Mouse (Mus musculus) stomach, embryonic 15.5 days (tissue): ENCODE data around the gene Dock9. TPM values are rescaled to one million over a fixed set of nuclear protein-coding genes. Genes with fewer than 3 reads are reported as not detected.
A peak's percentile ranks its signal among the peaks of the same experiment; 100 is the strongest.

Experiments
- ATAC-seq: fragments of 200-750 bp; cut with Nextera tagmentation; 2 replicates; pipeline ENCODE4 v1.8.0; 2017; ENCODE audit warnings: low read depth, moderate number of reproducible peaks, moderate TSS enrichment; ENCODE audit not compliant: insufficient read depth, low FRiP score
- H3K27ac ChIP-seq: fragments of 300-500 bp; sonication (generic); 2 replicates; pipeline ENCODE4 v1.5.1; 2015; ENCODE audit warnings: mild to moderate bottlenecking, inconsistent platforms
- H3K27me3 ChIP-seq: fragments of 300-500 bp; sonication (generic); replicated peaks from 2 replicates; pipeline ENCODE4 v1.6.1; 2015; ENCODE audit warnings: inconsistent platforms
- H3K36me3 ChIP-seq: fragments of 300-500 bp; sonication (generic); 2 replicates; pipeline ENCODE4 v1.6.1; 2015; ENCODE audit warnings: inconsistent platforms
- H3K4me1 ChIP-seq: fragments of 300-500 bp; sonication (generic); 2 replicates; pipeline ENCODE4 v1.6.1; 2015; ENCODE audit warnings: inconsistent platforms
- H3K4me2 ChIP-seq: fragments of 300-500 bp; sonication (generic); 2 replicates; pipeline ENCODE4 v1.6.1; 2015; ENCODE audit warnings: mild to moderate bottlenecking, inconsistent platforms
- H3K4me3 ChIP-seq: fragments of 300-500 bp; sonication (generic); replicated peaks from 2 replicates; pipeline ENCODE4 v1.5.1; 2015; ENCODE audit warnings: inconsistent platforms
- H3K9ac ChIP-seq: fragments of 300-500 bp; sonication (generic); 2 replicates; pipeline ENCODE4 v1.6.1; 2015; ENCODE audit warnings: inconsistent platforms
- H3K9me3 ChIP-seq: fragments of 300-500 bp; sonication (generic); 2 replicates; pipeline ENCODE4 v1.6.1; 2016; ENCODE audit warnings: inconsistent platforms
- WGBS: fragments of 180-500 bp; shearing (Covaris S2); methylation state at CpG from one replicate; pipeline ENCODE4 v1.1.7; 2015; 5-methylcytosine and 5-hydroxymethylcytosine counted together
- polyA plus RNA-seq: library from polyadenylated mRNA; unstranded; fragments of >200 nt; fragmentation: Nextera tagmentation; extraction: Ambion mirVana; gene quantifications from 2 replicates; pipeline ENCODE4 v1.2.1, GENCODE M21; 2015

Dock9 gene
- polyA plus RNA-seq, 1 experiment from 2014 or later, result 14.0 TPM

DNA sequence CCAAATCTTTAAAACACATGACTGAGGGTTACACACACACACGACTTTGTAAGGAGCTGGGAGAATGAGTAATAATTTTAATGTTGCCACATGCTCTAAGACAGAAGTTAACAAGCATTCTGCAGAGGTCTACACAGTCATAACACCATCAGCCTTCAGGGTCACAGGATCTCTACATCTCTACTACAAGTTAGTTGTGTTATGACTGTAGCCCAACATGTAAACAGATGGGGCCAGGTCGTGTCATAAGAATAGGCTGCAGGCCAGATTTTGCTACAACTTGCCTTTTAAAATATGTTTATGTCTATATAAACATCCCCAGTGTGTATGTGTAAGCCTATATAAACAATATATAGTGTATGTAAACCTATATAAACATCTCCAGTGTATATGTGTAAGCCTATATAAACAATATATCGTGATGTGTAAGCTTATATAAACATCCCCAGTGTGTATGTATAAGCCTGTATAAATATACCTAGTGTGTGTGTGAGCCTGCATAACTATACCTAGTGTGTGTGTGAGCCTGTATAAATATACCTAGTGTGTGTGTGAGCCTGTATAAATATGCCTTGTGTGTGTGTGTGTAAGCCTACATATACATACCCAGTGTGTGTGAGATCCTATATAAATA lies 130.9 kb downstream of the Dock9 start:
- no peaks in the 10 kb centered on the region for H3K36me3 ChIP-seq
- no peaks in the 10 kb centered on the region for H3K27me3 ChIP-seq
- H3K4me3 ChIP-seq, result no peak overlapping the region
- 0 out of 2 replicates have a peak, but pooled peaks cover 2% of the 10 kb centered on the region for H3K4me1 ChIP-seq
- no peak overlapping the region for H3K9ac ChIP-seq
- no peaks in the 10 kb centered on the region for H3K9me3 ChIP-seq
- no peak overlapping the region for H3K4me2 ChIP-seq
- 29% methylated on average over 3 of the region's 3 CpGs for whole genome bisulfite sequencing
- ATAC-seq, result peak; percentile 54
- peak overlapping the region; percentile 54 for H3K27ac ChIP-seq

DNA sequence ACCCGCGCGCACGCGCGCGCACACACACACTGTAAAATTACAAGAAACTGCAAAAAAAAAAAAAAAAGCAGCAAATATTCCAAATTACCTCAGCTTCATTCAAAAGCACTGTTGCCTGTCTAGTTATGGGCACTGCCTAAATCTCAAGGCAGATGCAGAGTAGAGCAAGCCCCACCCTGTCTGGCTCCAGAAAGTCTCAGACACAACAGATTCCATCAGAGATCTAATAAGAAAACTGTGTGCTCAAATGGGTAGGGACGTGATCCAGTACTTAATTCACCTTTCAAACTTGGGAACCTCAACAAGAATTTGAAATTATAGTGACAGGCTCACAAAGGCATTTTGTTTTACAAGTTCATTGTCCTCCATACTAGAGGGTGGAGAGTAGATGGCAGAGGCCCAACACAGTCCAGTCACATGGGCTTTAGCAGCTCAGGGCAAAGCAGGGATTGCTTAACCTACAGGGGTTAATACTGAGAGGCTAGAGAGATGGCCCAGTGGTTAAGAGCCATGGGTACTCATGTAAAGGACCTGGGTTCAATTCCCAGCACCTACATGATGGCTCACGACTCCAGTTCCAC lies 131.9 kb downstream of the Dock9 start:
- H3K4me3 ChIP-seq, result no peak overlapping the region

DNA sequence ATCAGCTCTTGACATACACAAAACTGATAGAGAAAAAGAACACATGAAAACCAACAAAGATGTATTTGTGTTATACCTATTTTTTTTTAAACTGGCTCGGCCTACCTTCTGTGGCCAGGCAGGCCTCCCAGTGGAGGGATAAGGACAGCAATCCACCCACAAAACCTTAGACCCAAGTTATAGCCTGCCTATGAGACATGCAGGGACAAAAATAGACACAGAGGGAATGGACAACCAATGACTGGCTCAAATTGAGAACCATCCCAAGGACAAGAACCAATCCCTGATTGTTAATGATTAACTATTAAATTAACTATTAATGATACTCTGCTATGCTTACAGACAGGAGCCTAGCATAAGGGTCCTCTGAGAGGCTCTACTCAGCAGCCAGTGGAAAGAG lies 133.7 kb downstream of the Dock9 start:
- no peak overlapping the region for H3K27ac ChIP-seq
- 75% methylated on average over 1 of the region's 1 CpGs for WGBS
- no peaks in the 10 kb centered on the region for H3K36me3 ChIP-seq
- H3K4me3 ChIP-seq, result no peak overlapping the region
- no peaks in the 10 kb centered on the region for H3K9me3 ChIP-seq
- H3K27me3 ChIP-seq, result no peaks in the 10 kb centered on the region
- no peak for ATAC-seq
- H3K4me1 ChIP-seq, result peaks cover 9% of the 10 kb centered on the region
- no peak overlapping the region for H3K9ac ChIP-seq
- H3K4me2 ChIP-seq, result no peak overlapping the region

More for the DNA sequence above, 131.9 kb downstream of the Dock9 start:
- Histone ChIP-seq H3K27me3 (no peaks in the 10 kb centered on the region), H3K9ac (no peak overlapping the region), H3K4me2 (no peak overlapping the region), H3K9me3 (no peaks in the 10 kb centered on the region), H3K4me1 (peaks cover 4% of the 10 kb centered on the region), H3K27ac (peak overlapping the region; percentile 54), H3K36me3 (no peaks in the 10 kb centered on the region)
- no peak for ATAC-seq
- 94% methylated on average over 9 of the region's 9 CpGs for WGBS

DNA sequence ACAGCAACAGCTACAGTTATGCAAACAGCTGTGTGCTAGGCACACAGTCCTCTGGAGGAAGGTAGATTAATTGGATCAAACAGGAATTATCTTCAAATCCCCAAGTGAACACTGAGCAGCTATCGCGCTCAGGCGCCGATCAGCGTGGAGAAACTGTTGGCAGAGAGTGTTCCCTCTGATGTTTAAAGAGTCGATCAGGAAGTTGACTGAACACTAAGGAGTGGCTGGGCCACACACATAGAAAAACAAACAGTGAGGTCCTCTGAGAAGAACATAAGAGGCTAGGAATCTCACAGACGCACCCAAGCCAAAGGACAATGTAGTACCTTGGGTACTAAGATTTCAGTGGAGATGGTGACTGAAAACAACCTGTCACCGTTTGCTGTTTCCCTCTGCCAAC lies 136.7 kb downstream of the Dock9 start:
- Histone ChIP-seq H3K4me1 (peaks cover 9% of the 10 kb centered on the region), H3K36me3 (peaks cover 11% of the 10 kb centered on the region; the same call in 1 of the 2 replicates), H3K27me3 (no peaks in the 10 kb centered on the region), H3K9me3 (no peaks in the 10 kb centered on the region), H3K9ac (no peak overlapping the region), H3K27ac (peak overlapping the region; percentile 69; the same call in 1 of the 2 replicates), H3K4me3 (no peak overlapping the region), H3K4me2 (no peak overlapping the region)
- ATAC-seq, result peak; percentile 72
- WGBS, result 23% methylated on average over 8 of the region's 8 CpGs

DNA sequence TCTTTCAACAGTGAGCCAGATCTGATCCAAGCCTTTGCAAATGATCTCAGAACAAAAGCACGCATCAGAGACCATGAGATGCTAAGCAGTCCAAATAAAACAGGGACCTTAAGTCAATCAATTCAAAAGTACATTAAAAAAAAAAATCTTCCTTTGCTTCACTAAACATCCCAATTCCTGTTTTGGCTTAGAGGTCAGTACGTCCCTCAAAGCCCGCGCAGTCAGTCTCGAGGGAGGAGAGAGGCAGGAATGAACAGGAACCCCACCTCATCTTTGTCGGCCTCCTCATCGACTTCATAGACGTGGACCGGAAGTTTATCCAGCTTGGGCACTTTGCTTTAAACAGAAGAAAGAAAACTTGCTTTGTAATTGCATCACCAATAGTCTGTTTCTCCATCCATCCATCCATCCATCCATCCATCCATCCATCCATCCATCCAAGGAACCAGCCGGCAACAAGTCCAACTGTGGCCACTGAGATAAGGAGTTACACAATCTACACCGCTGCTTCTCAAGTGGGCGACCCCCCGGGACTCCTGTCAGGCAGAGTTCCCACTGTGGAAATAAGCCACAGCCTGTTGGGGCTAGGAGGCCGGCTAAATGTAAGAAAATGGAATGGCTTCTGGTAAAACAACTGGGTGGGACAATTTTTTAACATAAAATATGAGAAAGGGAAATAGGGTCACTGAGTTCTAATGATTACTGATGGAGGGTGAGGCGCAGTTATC lies 137.3 kb downstream of the Dock9 start:
- Histone ChIP-seq H3K9me3 (no peaks in the 10 kb centered on the region), H3K27ac (peak overlapping the region; percentile 69; the same call in 1 of the 2 replicates), H3K4me1 (peaks cover 9% of the 10 kb centered on the region), H3K4me2 (no peak overlapping the region), H3K36me3 (peaks cover 11% of the 10 kb centered on the region; the same call in 1 of the 2 replicates), H3K9ac (no peak overlapping the region), H3K4me3 (no peak overlapping the region), H3K27me3 (no peaks in the 10 kb centered on the region)
- no peak for ATAC-seq
- WGBS, result 61% methylated on average over 15 of the region's 15 CpGs

DNA sequence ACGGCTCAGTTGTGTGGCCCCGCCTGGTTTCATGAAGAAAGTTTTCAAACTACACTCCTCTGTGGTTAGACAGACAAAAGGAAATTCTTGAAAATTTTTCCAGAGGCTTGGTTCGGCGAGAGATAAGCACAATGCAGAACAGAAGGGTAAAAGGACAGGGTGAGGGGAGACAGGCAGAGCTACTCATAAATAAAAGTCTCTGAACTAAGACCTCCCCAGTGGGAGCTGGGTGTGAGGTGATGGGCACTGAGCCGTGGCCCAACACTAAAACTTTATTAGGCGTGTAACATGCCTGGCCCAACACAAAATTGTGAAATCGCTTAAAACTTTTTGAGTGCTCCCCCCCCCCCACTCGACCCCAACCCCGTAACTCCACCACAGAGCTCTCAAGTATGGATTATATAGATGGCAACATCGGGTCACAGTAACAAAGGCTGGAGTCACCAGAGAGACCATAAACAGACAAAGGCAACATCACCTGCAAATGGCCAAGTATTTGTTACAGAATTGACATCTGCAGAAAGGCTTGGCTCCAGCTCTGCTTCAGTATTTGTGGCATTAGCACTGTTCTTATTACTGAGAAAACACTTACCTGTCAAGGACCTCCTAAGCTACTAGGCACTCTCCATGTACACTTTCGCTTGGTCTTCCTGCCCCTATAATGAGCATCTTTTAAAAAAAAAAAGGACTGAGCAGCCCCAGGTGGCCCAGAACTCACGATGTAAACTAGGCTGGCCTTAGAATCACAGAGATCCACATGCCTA lies 138.4 kb downstream of the Dock9 start:
- WGBS, result 70% methylated on average over 12 of the region's 12 CpGs
- no peaks in the 10 kb centered on the region for H3K9me3 ChIP-seq
- H3K4me1 ChIP-seq, result peaks cover 13% of the 10 kb centered on the region
- no peak overlapping the region for H3K4me2 ChIP-seq
- H3K27ac ChIP-seq, result no peak overlapping the region
- H3K4me3 ChIP-seq, result no peak overlapping the region
- no peaks in the 10 kb centered on the region for H3K27me3 ChIP-seq
- peaks cover 11% of the 10 kb centered on the region; the same call in 1 of the 2 replicates for H3K36me3 ChIP-seq
- ATAC-seq, result no peak
- no peak overlapping the region for H3K9ac ChIP-seq

DNA sequence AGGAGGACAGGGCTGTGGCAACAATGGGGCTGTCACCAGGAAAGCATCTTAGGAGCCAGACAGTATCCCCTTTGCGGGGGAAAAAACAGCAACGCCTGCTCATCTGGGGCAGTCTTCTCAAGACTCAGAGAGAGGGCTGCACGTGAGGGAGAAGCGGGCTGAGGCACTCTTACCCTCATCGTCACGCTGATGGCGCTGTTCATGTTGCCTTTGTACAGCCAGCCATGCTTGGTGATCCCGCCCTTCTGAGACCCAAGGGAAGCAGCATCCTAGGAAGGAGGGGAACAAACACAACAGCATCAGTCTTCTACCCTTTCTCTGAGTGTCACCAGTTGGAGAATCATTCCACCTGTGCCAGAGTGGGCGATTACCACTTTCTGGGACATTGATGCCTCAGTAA lies 139.1 kb downstream of the Dock9 start:
- Histone ChIP-seq H3K27me3 (no peaks in the 10 kb centered on the region), H3K4me1 (peaks cover 17% of the 10 kb centered on the region), H3K9ac (no peak overlapping the region), H3K36me3 (peaks cover 11% of the 10 kb centered on the region; the same call in 1 of the 2 replicates), H3K4me2 (no peak overlapping the region), H3K9me3 (no peaks in the 10 kb centered on the region), H3K4me3 (no peak overlapping the region), H3K27ac (no peak overlapping the region)
- WGBS, result 93% methylated on average over 9 of the region's 9 CpGs
- ATAC-seq, result no peak

DNA sequence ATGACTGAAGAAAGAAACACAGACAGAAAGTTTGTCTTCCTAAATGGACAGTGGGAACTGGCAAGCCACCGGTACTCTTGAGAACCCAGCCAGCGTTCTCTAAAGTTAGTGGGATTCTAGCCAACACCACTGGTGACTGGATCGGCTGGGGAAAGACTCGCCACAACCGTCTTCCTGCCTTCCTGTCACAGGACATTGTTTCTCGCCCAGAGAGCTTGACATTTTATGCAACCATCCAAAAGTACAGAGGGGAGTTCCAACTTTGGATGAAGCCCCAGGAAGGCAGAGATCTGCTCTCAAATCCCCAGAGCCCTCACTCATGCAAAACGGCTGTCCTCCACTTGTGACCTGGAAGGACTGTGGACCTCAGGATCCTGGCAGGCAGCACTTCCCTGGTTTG lies 140.0 kb downstream of the Dock9 start:
- no peak for ATAC-seq
- no peaks in the 10 kb centered on the region for H3K9me3 ChIP-seq
- no peak overlapping the region for H3K9ac ChIP-seq
- H3K27me3 ChIP-seq, result no peaks in the 10 kb centered on the region
- H3K4me1 ChIP-seq, result peaks cover 18% of the 10 kb centered on the region
- no peak overlapping the region for H3K4me2 ChIP-seq
- no peak overlapping the region for H3K27ac ChIP-seq
- peaks cover 16% of the 10 kb centered on the region for H3K36me3 ChIP-seq
- no peak overlapping the region for H3K4me3 ChIP-seq
- WGBS, result 56% methylated on average over 7 of the region's 7 CpGs

DNA sequence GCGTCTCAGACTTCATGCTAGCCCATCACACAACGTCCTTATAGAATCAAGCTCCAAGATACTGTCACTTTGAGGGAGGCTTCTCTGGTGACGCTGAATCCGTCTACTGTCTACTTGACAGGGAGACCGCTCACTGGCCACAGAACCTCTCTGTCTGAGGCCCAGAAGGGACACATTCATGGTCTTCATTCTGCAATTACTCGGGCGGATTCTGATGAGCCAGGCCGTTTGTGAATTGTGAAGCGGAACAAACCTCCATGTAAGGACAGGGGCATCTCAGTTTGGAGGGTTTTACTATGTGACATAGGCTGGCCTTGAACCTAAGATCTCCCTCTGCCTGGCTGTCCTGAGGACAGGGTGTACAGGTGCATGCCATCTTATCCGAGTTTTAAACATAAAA lies 140.7 kb downstream of the Dock9 start:
- Histone ChIP-seq H3K36me3 (peaks cover 17% of the 10 kb centered on the region), H3K4me1 (peaks cover 18% of the 10 kb centered on the region), H3K9ac (no peak overlapping the region), H3K27me3 (no peaks in the 10 kb centered on the region), H3K9me3 (no peaks in the 10 kb centered on the region), H3K4me2 (no peak overlapping the region), H3K4me3 (no peak overlapping the region), H3K27ac (no peak overlapping the region)
- ATAC-seq, result no peak
- 93% methylated on average over 10 of the region's 10 CpGs for WGBS

DNA sequence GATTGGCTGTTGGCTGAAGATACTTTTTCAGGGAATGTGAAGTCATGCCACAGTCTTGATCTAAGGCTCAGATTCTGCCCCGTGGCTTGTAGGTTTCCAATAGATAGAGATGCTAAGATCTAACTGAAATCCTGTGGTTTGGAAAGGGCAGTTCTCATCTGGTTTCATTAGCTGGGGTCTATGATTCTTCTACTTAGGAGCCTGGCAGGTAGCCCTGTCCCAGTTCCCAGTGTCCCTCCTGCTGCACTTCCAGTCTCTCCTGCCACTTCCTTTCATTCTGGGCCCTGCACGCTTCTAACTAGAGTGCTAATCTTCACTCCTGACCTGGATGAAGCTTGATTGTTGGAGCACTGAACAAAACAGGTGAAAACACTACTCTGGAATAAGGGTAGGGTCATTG lies 142.7 kb downstream of the Dock9 start:
- peaks cover 17% of the 10 kb centered on the region for H3K36me3 ChIP-seq
- WGBS, result 49% methylated on average over 2 of the region's 2 CpGs
- no peak for ATAC-seq
- no peak overlapping the region for H3K4me2 ChIP-seq
- H3K9me3 ChIP-seq, result no peaks in the 10 kb centered on the region
- no peak overlapping the region for H3K4me3 ChIP-seq
- H3K27ac ChIP-seq, result peak overlapping the region; percentile 2; the same call in 1 of the 2 replicates
- no peaks in the 10 kb centered on the region for H3K27me3 ChIP-seq
- no peak overlapping the region for H3K9ac ChIP-seq
- peaks cover 9% of the 10 kb centered on the region; the same call in 1 of the 2 replicates for H3K4me1 ChIP-seq

DNA sequence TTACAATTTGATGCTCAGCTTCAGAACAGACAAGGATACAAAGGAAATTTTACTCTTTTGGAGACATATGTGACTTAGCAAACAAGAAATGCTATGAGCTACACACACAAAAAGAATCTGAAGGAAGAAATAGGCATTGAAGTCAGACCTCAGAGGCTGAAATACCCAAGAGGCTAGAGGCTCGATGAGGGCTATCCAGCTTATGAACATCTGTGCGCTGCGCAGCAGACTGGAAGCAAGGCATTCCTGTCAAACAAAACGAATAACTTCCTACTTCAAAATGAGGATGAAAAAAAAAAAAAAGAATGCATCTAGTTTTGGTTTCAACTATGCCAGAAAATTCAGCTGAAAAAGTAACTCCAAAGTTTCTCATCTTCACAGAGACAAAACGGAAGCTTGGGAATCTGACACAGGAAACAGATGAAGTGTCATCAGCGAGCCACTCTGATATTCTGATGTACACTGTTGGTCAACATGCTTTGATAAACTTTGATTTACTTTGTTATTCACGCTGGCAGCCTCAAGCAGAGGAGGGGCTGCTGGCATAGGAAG lies 143.1 kb downstream of the Dock9 start:
- H3K36me3 ChIP-seq, result peaks cover 17% of the 10 kb centered on the region
- no peak overlapping the region for H3K9ac ChIP-seq
- H3K4me1 ChIP-seq, result peaks cover 9% of the 10 kb centered on the region; the same call in 1 of the 2 replicates
- H3K9me3 ChIP-seq, result no peaks in the 10 kb centered on the region
- WGBS, result 38% methylated on average over 7 of the region's 7 CpGs
- no peaks in the 10 kb centered on the region for H3K27me3 ChIP-seq
- H3K4me2 ChIP-seq, result no peak overlapping the region
- peak overlapping the region; percentile 57; the same call in 1 of the 2 replicates for H3K27ac ChIP-seq
- H3K4me3 ChIP-seq, result no peak overlapping the region
- ATAC-seq, result no peak
